Mouse (Mus musculus) forebrain, postnatal 0 days (tissue): ENCODE results near the gene Adgrv1. TPM values are rescaled to one million over a fixed set of nuclear protein-coding genes. Genes with fewer than 3 reads are reported as not detected.

Experiments
- ATAC-seq: fragments of 200-750 bp; cut with Nextera tagmentation; 2 replicates; pipeline ENCODE4 v1.8.0; 2017; ENCODE audit warnings: mild to moderate bottlenecking, moderate library complexity
- DNase-seq: peaks from one replicate; pipeline ENCODE4 v3.0.0-alpha.2; 2015
- H3K27ac ChIP-seq: fragments of 300-500 bp; sonication (generic); 2 replicates; pipeline ENCODE4 v1.5.1; 2014; ENCODE audit warnings: low read depth, mild to moderate bottlenecking, antibody characterized with exemption, low read length, moderate library complexity, mixed read lengths
- H3K27me3 ChIP-seq: fragments of 300-500 bp; sonication (generic); 2 replicates; pipeline ENCODE4 v1.6.1; 2014; ENCODE audit warnings: mild to moderate bottlenecking, low read length, mixed read lengths; ENCODE audit not compliant: insufficient read depth
- H3K36me3 ChIP-seq: fragments of 300-500 bp; sonication (generic); 2 replicates; pipeline ENCODE4 v1.6.1; 2014; ENCODE audit warnings: mild to moderate bottlenecking, moderate library complexity; ENCODE audit not compliant: insufficient read depth
- H3K4me1 ChIP-seq: fragments of 300-500 bp; sonication (generic); 2 replicates; pipeline ENCODE4 v1.6.1; 2014; ENCODE audit warnings: antibody characterized with exemption; ENCODE audit not compliant: insufficient read depth
- H3K4me2 ChIP-seq: fragments of 300-500 bp; sonication (generic); 2 replicates; pipeline ENCODE4 v1.6.1; 2014; ENCODE audit warnings: low read depth, mild to moderate bottlenecking, moderate library complexity
- H3K4me3 ChIP-seq: fragments of 300-500 bp; sonication (generic); 2 replicates; pipeline ENCODE4 v1.5.1; 2014; ENCODE audit warnings: low read depth, low read length, mixed read lengths
- H3K9ac ChIP-seq: fragments of 300-500 bp; sonication (generic); 2 replicates; pipeline ENCODE4 v1.6.1; 2014; ENCODE audit warnings: mild to moderate bottlenecking
- H3K9me3 ChIP-seq: fragments of 300-500 bp; sonication (generic); 2 replicates; pipeline ENCODE4 v1.6.1; 2016; ENCODE audit warnings: low read length
- CTCF ChIP-seq: sonication (generic); IDR thresholded peaks from 2 replicates; pipeline ENCODE4 v1.5.1; 2016; ENCODE audit warnings: antibody characterized with exemption, control low read depth, low read depth
- WGBS: fragments of 180-500 bp; shearing (Covaris S2); extraction: QIAGEN DNeasy Blood & Tissue Kit; methylation state at CpG from one replicate; pipeline ENCODE4 v1.1.7; 2014; 5-methylcytosine and 5-hydroxymethylcytosine counted together
- polyA plus RNA-seq: library from polyadenylated mRNA; unstranded; fragments of >200 nt; fragmentation: Nextera tagmentation; extraction: Ambion mirVana; gene quantifications from 2 replicates; pipeline ENCODE4 v1.2.1, GENCODE M21; 2015
- total RNA-seq: library from RNA; depleted of rRNA; stranded (reverse); fragments of >200 nt; gene quantifications from 2 replicates; pipeline ENCODE4 v1.2.3, GENCODE M21; 2014

The Adgrv1 gene
- total and polyA plus RNA-seq, 2 experiments from 2014 or later: 6.1 to 13.5 TPM

GRCm38 (mm10) chr13:81108526-81109302, 524.2 kb downstream of the Adgrv1 start:
- DNase-seq (peak; percentile 13), ATAC-seq (peak; percentile 61; the same call in 1 of the 2 replicates)
- H3K9ac ChIP-seq: no peak overlapping the region
- no peak overlapping the region for H3K27ac ChIP-seq
- H3K4me2 ChIP-seq: no peak overlapping the region
- WGBS: 61% methylated on average over 8 of the region's 8 CpGs
- H3K9me3 ChIP-seq: no peaks in the 10 kb centered on the region
- no peak overlapping the region for H3K4me3 ChIP-seq
- no peaks in the 10 kb centered on the region for H3K27me3 ChIP-seq
- H3K36me3 ChIP-seq: no peaks in the 10 kb centered on the region
- H3K4me1 ChIP-seq: no peaks in the 10 kb centered on the region; the same call in 1 of the 2 replicates
- no peak for TF ChIP-seq CTCF

GRCm38 (mm10) chr13:81107436-81107835, 525.5 kb downstream of the Adgrv1 start:
- no peak overlapping the region for H3K27ac ChIP-seq
- TF ChIP-seq CTCF: no peak
- no peak for DNase-seq

GRCm38 (mm10) chr13:81103794-81104193, 529.2 kb downstream of the Adgrv1 start:
- DNase-seq: no peak

More at GRCm38 (mm10) chr13:81107436-81107835, 525.5 kb downstream of the Adgrv1 start:
- Histone ChIP-seq H3K4me2 (no peak overlapping the region), H3K36me3 (no peaks in the 10 kb centered on the region), H3K9me3 (no peaks in the 10 kb centered on the region), H3K4me1 (no peaks in the 10 kb centered on the region; the same call in 1 of the 2 replicates), H3K27me3 (no peaks in the 10 kb centered on the region), H3K4me3 (no peak overlapping the region), H3K9ac (no peak overlapping the region)
- 48% methylated on average over 5 of the region's 5 CpGs for WGBS
- ATAC-seq: no peak

GRCm38 (mm10) chr13:81096424-81096823, 536.5 kb downstream of the Adgrv1 start:
- no peak for DNase-seq
- Histone ChIP-seq H3K9me3 (no peaks in the 10 kb centered on the region), H3K27ac (no peak overlapping the region), H3K4me2 (no peak overlapping the region), H3K9ac (no peak overlapping the region), H3K27me3 (no peaks in the 10 kb centered on the region), H3K36me3 (no peaks in the 10 kb centered on the region), H3K4me1 (no peaks in the 10 kb centered on the region), H3K4me3 (no peak overlapping the region)
- no peak for TF ChIP-seq CTCF
- no peak for ATAC-seq
- 95% methylated on average over 2 of the region's 2 CpGs for WGBS

More at GRCm38 (mm10) chr13:81103794-81104193, 529.2 kb downstream of the Adgrv1 start:
- no peak overlapping the region for H3K4me2 ChIP-seq
- no peaks in the 10 kb centered on the region for H3K9me3 ChIP-seq
- H3K36me3 ChIP-seq: no peaks in the 10 kb centered on the region
- 62% methylated on average over 4 of the region's 4 CpGs for WGBS
- H3K9ac ChIP-seq: no peak overlapping the region
- H3K27ac ChIP-seq: no peak overlapping the region
- H3K4me3 ChIP-seq: no peak overlapping the region
- no peaks in the 10 kb centered on the region; the same call in 1 of the 2 replicates for H3K4me1 ChIP-seq
- TF ChIP-seq CTCF: no peak
- no peaks in the 10 kb centered on the region for H3K27me3 ChIP-seq
- ATAC-seq: no peak

- WGBS: 91% methylated on average over 6 of the region's 6 CpGs
- ATAC-seq (no peak), DNase-seq (no peak)
- Histone ChIP-seq H3K36me3 (no peaks in the 10 kb centered on the region), H3K4me1 (no peaks in the 10 kb centered on the region), H3K9me3 (no peaks in the 10 kb centered on the region), H3K27ac (no peak overlapping the region), H3K27me3 (no peaks in the 10 kb centered on the region), H3K4me3 (no peak overlapping the region), H3K4me2 (no peak overlapping the region), H3K9ac (no peak overlapping the region)
- TF ChIP-seq CTCF: no peak
Observed at GRCm38 (mm10) chr13:81094513-81094912, 538.4 kb downstream of the Adgrv1 start.

GRCm38 (mm10) chr13:81090051-81090836, 542.7 kb downstream of the Adgrv1 start:
- no peak for TF ChIP-seq CTCF
- Histone ChIP-seq H3K27me3 (no peaks in the 10 kb centered on the region), H3K9me3 (no peaks in the 10 kb centered on the region), H3K4me3 (no peak overlapping the region), H3K27ac (no peak overlapping the region), H3K36me3 (no peaks in the 10 kb centered on the region), H3K4me2 (no peak overlapping the region), H3K9ac (no peak overlapping the region), H3K4me1 (no peaks in the 10 kb centered on the region)
- WGBS: 97% methylated on average over 1 of the region's 1 CpGs
- no peak for ATAC-seq
- no peak for DNase-seq
